In the genomic region with DNA sequence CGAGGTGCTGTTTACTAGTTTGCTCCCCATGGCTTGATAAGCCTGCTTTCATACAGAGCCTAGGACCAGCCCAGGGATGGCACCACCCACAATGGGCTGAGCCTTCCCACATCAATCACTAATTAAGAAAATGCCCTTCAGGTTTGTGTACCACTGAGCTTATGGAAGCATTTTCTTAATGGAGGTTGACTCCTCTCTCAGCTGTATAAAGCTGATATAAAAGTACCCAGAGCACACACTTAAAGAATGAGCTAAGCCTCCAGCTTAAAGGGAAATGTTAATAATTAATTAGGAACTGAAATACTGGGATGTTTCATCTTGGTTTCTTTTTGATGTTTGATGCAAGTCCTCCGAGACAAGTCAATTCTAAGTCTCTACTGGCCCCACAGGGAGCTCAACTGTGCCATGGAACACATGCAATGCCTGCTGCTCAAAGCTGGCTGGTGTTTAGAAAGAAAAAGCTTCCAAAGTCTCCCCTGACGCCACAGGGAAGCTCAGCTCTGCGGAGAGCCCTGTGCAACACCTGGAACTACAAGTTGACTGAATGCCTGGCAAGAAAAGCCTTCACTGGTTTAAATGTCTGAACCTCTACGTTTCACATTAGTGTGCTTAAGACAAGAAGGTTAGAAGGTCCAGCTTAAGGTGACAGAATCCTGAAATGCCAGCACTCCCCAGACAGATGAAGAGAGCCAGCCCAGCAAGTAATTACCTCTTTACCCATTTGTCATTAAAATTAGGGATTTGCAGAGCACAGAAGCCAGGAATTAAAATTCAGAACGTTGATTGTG, we compare ENCODE assay signal across 8 mouse cellular contexts. TPM values are rescaled to one million over a fixed set of nuclear protein-coding genes. Genes with fewer than 3 reads are reported as not detected.
DNase-seq lines count a peak whose midpoint lies in the region; ATAC-seq and TF ChIP-seq lines count a peak whose summit lies in the region.
"Had no signal": no experiment of that assay in that cellular context is flagged by ENCODE, and none has a peak within 500 bp of the region (broad histone marks: within the 10 kb centered on the region; RNA-seq: fewer than 3 reads in every experiment).

No protein-coding gene starts in this region.

- peaks cover 13% of the 10 kb centered on the region for H3K4me1 ChIP-seq in embryonic facial prominence, embryonic 14.5 days (ENCODE audit: control insufficient read depth, insufficient read depth, low read length)
- peaks cover 14% of the 10 kb centered on the region; the same call in 1 of the 2 replicates for H3K4me1 ChIP-seq in kidney, adult 2 months (ENCODE audit: control insufficient read depth, insufficient read depth, low read length)
- peaks cover 88% of the 10 kb centered on the region for H3K4me1 ChIP-seq in midbrain, embryonic 13.5 days (replicated peaks)

- no peak for ATAC-seq in embryonic facial prominence, embryonic 14.5 days (ENCODE audit: low read depth)
- ATAC-seq in midbrain, embryonic 13.5 days: peak; percentile 59
- no peak for ATAC-seq in frontal cortex, adult (ENCODE audit: low TSS enrichment)

- H3K4me2 ChIP-seq in embryonic facial prominence, embryonic 14.5 days (ENCODE audit: low read depth, low read length): no peak overlapping the region
- peak overlapping the region; percentile 16; the same call in 1 of the 2 replicates for H3K4me2 ChIP-seq in midbrain, embryonic 13.5 days (replicated peaks)

- H3K9ac ChIP-seq in embryonic facial prominence, embryonic 14.5 days (ENCODE audit: low read depth, low read length): no peak overlapping the region
- no peak overlapping the region for H3K9ac ChIP-seq in midbrain, embryonic 13.5 days (replicated peaks)

- no peak for TF ChIP-seq POLR2A in brain, embryonic 14.5 days (IDR thresholded peaks at IDR 0.05; ENCODE audit: borderline replicate concordance, extremely low read depth, insufficient read depth, insufficient read length, poor library complexity, severe bottlenecking)
- TF ChIP-seq POLR2A in kidney, adult 2 months (IDR thresholded peaks at IDR 0.05; ENCODE audit: low read depth, low read length): no peak

- H3K27ac ChIP-seq in embryonic facial prominence, embryonic 14.5 days (replicated peaks; ENCODE audit: low read depth, low read length): no peak overlapping the region; the same call in 1 of the 2 replicates
- 0 out of 2 replicates have a peak overlapping the region, but pooled peaks have one; percentile 0 for H3K27ac ChIP-seq in kidney, adult 2 months (ENCODE audit: insufficient read depth, low read depth, low read length)
- peak overlapping the region; percentile 81 for H3K27ac ChIP-seq in midbrain, embryonic 13.5 days

- no peaks in the 10 kb centered on the region for H3K27me3 ChIP-seq in embryonic facial prominence, embryonic 14.5 days (replicated peaks; ENCODE audit: control insufficient read depth, insufficient read depth, low read length)
- no peaks in the 10 kb centered on the region for H3K27me3 ChIP-seq in kidney, adult 2 months (replicated peaks; ENCODE audit: control insufficient read depth, insufficient read depth, low read length)
- H3K27me3 ChIP-seq in midbrain, embryonic 13.5 days: no peaks in the 10 kb centered on the region

- H3K4me3 ChIP-seq in embryonic facial prominence, embryonic 14.5 days (ENCODE audit: low read depth, low read length): no peak overlapping the region
- 0 out of 2 replicates have a peak overlapping the region, but pooled peaks have one; percentile 0 for H3K4me3 ChIP-seq in kidney, adult 2 months (ENCODE audit: insufficient read depth, low read depth, low read length)
- H3K4me3 ChIP-seq in midbrain, embryonic 13.5 days (replicated peaks): no peak overlapping the region

- DNase-seq in brain, embryonic 14.5 days (ENCODE audit: low read depth): peak; percentile 86
- peak; percentile 36 for DNase-seq in embryonic facial prominence, embryonic 14.5 days (ENCODE audit: low spot score)
- DNase-seq in kidney, adult 2 months: peak; percentile 35
- no peak for DNase-seq in heart, postnatal 4 days
- no peak for DNase-seq in cerebellum, postnatal 14 days

- 24% methylated on average over 6 of the region's 6 CpGs for WGBS in embryonic facial prominence, embryonic 14.5 days
- WGBS in kidney, adult 2 months: 21% methylated on average over 6 of the region's 6 CpGs
- 3% methylated on average over 6 of the region's 6 CpGs for whole genome bisulfite sequencing in midbrain, embryonic 13.5 days

- H3K9me3 ChIP-seq in embryonic facial prominence, embryonic 14.5 days (ENCODE audit: control insufficient read depth, low read length): no peaks in the 10 kb centered on the region
- no peaks in the 10 kb centered on the region for H3K9me3 ChIP-seq in midbrain, embryonic 13.5 days

- no peak for TF ChIP-seq CTCF in brain, embryonic 14.5 days (IDR thresholded peaks at IDR 0.05; ENCODE audit: borderline replicate concordance, extremely low read depth, insufficient read depth, insufficient read length)
- TF ChIP-seq CTCF in kidney, adult 2 months (conservative IDR thresholded peaks at IDR 0.05; ENCODE audit: insufficient read depth, insufficient read length, low read depth, low read length): no peak

- no peaks in the 10 kb centered on the region for H3K36me3 ChIP-seq in embryonic facial prominence, embryonic 14.5 days (ENCODE audit: control insufficient read depth, insufficient read depth, low read length)
- no peaks in the 10 kb centered on the region for H3K36me3 ChIP-seq in kidney, adult 2 months (ENCODE audit: control insufficient read depth, insufficient read depth, low read length)
- no peaks in the 10 kb centered on the region for H3K36me3 ChIP-seq in midbrain, embryonic 13.5 days
- H3K36me3 ChIP-seq: G1E had no signal

RNA-seq across cellular contexts. Expression of a gene that starts 36.8 kb away (rescaled TPM):
- 66.8 and 80.0 TPM in 2 replicates for polyA plus RNA-seq in brain, embryonic 14.5 days (2012; rRNA removed)
- polyA plus RNA-seq in embryonic facial prominence, embryonic 14.5 days (2014; fragmentation: Nextera tagmentation; extraction: Ambion mirVana): 11.2 and 13.2 TPM in 2 replicates
- polyA plus RNA-seq in kidney, adult 2 months (2012; rRNA removed): 18.5 and 24.2 TPM in 2 replicates
- 63.1 and 64.4 TPM in 2 replicates for polyA plus RNA-seq in midbrain, embryonic 13.5 days (2015; fragmentation: Nextera tagmentation; extraction: Ambion mirVana)
- 1 to 10 TPM; 7.3 to 8.0 TPM for total RNA-seq in heart, postnatal 4 days (2021)
- total RNA-seq: G1E had no signal
- polyA plus RNA-seq: G1E had no signal

Comparison
In these comparisons a context has a peak if more than half of its experiments do, and no peak if none do; other contexts are left out.
1. DNase-seq: peak in brain, embryonic 14.5 days (single experiment), embryonic facial prominence, embryonic 14.5 days (single experiment) and kidney, adult 2 months (single experiment); none in heart, postnatal 4 days (single experiment) and cerebellum, postnatal 14 days (0 of 2).